Mouse (Mus musculus) CD4-positive helper T cell, adult 2 months (primary cell): Measurements from ENCODE around the gene Haus7.
"Not testable (repeated sequence)": the region's sequence is repeated elsewhere in the genome, so short reads cannot be mapped to it uniquely, and the experiment has no call there.

Experiments
- DNase-seq: peaks from one replicate; pipeline ENCODE4 v3.0.0-alpha.2; 2012; ENCODE audit warnings: low read depth, missing footprints, low spot score

The Haus7 gene

DNA sequence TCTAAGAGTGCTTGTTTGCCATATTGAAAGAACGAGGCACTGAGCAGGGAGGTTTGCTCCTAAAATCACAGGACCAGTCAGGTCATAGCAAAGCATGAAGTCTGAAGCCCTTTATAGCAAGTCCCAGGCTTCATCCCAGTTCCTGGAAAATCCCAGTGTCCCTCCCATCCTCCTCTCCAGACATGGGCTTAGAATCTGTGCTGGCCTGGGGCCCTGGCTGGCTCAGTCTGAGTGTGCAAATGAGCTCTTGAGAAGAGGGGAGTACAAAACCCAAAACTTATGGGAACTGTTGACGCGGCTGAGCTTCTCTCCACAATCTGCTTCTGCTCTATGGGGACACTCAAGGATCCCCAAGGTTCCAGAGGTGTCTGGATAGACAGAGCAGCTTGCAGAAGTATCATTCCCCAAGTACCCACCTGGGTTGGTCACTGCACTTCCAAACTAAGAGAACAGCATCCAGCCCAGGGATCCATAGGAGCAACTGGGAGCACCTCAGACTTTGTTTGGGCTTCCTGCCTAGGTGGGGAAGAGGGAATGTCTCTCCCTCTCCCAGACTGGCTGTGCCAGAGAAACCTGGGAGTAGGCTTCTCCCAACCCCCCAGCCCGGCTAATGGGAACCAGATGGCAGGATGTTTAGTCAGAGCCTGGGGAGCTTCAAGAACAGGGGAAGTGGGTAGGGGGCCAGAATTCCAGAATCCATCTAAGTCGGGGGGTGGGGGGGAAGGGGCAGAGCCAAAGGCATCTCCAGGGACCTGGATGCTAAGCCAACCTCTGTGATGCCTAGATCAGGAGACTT, 8.8 kb upstream of the Haus7 start:
- DNase-seq, result no peak

DNA sequence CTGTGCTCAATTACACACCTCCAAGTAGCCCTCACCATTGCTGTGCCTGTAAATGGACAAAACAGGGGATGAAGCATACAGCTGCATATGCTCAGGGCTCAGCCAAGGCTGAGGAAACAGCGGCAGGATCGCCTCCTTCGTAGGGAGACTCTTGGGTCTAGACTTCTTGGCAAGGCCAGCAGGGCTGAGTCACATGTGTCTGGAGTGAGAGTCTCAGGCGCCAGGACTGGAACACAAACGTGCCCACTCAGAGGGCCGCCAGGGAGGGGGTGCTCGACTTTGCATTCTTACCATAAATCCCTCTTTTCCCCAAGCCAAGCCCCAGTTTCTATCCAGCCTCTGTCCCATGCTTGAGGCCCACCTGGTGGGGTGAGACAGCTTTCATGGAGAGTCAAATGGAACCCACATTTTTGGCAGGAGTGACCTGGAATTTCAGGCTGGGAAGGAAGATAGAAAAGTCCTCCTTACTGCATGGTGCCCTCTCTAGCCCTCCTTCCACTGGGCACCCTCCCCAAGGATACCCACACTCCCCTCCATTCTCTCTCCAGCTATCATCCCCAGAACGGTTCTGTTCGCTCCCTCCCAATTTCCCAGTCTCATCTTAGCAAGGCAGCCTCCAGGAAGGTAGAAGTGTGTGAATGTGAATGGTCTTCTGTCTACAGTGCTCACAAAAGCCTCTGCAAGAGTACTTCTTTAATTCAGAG, 6.8 kb upstream of the Haus7 start:
- no peak for DNase-seq

DNA sequence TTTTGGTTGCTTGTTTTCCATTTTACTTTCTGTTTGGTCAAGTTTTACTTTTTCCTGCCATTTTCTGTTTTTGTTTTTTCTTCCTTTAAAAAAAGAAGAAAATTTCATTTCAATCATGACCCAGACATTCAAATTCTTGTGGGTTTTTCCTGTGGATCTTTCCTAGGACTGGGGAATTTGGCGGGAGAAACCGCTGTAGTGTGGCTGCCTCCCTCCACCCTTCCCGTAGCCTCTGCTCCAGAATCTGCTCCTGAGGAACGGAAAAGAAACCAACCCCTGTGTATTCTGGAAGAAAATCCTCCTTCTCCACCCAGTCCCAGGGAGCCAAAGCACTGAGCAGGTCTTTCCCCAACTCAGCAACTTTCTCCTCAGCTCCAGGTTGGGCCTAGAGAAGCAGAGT, 1.9 kb upstream of the Haus7 start:
- DNase-seq, result no peak

DNA sequence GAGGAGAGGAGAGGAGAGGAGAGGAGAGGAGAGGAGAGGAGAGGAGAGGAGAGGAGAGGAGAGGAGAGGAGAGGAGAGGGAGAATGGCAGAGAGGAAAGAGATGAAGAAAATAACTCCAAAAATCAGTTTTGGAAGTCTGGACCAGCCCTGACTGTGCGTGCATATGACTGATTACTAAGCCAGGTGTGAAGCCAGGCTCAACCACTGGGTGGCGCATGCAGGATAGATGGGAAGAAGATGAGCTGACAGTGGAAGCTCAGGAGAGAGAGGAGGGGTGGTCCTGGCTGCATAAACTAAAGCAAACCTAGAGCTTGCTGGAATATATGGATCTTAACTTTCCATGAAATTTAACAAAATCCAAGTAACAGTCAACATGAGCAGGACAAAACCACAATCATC, 6.9 kb downstream of the Haus7 start:
- peak; percentile 32 for DNase-seq

DNA sequence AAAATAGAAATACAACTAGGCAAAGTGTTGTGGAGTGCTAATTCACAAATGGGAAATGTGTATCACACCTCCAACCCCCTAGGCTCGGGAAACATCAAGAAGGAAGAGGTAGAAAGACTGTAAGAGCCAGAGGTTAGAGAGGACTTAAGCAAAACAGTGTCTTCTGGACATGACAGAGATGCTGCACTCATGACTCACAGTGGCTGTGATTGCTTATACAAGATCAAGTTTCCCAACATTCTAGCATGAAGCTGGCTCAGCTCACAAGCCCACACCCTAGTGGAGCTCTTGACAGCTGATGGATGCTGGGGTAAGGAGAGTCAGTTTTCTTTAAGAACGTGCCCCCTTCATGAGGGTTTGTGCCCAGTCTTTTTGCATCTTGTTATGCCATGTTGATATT, 17.4 kb downstream of the Haus7 start:
- DNase-seq, result no peak

DNA sequence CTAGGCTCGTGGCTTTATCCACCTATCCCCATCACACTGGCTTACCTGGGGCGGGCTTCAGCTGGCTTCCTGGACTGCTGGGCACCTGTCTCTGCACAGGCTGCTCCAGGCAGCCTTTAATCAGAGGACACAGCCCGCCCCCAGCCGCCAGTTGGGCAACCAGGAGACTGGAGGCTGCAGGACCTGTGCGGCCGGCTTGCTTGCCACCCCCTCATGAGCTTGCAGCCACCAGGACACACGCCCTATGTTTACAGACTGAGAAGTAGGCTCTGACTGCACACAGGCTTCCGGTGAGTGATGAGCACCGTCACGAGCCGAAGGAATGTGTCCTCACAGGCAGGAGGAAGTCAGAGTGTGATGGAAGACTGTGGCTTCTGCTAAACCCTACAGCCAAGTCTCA, 23.6 kb downstream of the Haus7 start, which contains the start of gene Trex2:
Gene Trex2, minus strand, starts transcription at position 93 of the 400 bp plus-strand sequence.
- DNase-seq, result no peak

DNA sequence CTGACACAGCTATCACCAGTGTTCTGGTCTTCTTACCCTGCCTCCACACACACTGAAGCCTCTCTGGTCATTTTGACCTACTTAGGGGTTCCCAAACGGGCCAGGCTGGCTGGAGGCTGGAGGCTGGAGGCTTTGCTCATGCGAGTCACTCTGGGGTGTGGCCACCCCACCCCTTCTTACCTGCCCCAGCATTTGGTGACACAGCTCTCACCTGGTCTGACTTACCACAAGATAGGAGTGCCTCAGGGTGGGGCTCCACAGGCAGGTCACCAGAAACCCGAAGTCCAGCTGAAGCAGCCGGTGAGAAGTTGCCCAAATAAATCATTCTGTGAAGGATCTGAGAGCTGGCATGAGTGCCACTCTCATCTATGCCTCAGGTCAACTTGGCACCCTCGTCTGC, 26.0 kb downstream of the Haus7 start:
- no peak for DNase-seq

DNA sequence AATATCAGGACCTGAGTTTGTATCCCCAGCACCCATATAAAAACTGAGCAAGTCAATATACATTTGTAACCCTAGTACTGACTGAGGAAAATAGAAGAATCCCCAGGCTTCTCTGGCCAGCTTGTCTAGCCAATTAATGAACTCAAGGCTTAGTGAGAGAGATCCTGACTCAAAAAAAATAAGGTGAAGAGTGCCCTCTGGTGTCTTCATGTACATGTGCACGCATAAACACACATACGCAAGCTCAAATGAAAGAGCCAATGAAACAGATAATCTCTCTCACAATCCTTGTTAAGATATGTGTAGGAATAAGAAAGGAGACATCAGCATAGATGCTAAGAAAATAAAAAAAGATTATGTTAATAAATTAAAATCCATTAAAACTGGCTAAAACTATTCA, 28.8 kb downstream of the Haus7 start:
- DNase-seq, result peak; percentile 25

DNA sequence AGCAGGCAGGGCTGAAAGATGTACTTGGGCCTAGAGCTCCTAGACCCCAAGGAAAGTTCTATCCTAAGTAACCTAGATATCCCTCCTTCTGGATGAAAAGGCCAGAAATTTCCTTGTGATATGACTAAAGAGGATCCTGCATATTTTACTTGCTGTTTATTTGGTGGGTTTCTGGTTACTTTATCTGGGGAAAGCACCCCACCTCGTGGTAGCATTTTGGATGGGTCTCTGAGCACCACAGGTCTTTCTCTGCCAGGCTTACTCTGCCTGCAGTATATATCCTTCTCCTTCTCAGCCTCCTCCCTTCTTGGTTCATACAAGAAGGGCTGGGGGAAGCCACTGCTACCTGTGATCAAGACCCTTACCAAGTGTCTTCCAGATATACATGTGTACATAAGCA, 46.1 kb downstream of the Haus7 start:
- DNase-seq, result no peak

DNA sequence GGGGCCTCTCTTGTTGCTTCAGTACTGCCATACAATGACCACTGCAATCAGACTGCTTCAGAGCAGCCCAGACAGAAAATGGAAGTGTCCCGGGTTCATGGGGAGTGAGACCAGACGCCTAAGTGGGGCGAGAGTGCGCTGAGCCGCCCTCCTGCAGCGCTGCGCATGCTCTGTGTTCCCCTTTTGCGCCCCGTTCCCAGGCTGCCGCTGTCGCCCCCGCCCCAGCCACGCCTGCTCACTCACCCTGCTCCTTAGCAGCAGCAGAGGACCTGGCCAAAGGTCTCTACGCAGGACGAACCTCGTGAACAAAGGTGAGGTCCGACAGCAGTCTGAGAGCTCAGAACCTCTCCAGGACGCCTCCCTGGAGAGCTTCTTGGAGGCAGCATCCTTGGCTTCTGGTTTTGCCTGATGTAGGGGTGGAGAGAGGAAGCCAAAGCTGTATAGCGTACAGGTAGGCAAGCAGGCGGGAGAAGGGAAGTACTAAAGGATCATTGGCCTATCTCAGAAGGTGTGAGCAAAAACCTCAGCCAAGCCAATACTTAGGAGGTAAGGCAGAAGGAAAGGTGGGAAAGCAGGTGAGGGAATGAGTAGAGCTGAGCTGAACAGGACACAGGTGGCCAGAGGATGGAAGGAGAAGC, 47.8 kb downstream of the Haus7 start, which contains the start of gene Zfp92:
Gene Zfp92, plus strand, starts transcription at position 217 of the 638 bp plus-strand sequence.
- peak; percentile 6 for DNase-seq

DNA sequence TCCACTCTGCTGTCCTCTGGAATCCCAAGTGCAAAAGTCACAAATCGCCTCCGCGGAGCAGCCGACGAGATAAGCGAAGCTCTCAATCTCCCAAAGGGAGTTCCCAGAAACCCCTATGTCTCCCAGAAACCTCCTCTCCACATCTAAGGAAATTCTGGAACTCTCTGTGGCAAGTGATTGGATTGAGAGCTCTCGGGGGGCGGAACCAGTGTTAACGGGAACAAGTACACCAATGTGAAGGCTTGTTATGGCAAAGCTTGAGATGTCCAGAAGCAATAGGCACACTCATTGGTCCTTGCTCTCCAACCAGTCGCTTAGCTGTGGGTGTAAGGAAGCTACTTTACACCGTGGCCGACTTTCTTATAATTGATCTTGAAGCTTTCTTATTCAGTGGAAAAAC, 57.2 kb downstream of the Haus7 start:
- DNase-seq, result no peak

DNA sequence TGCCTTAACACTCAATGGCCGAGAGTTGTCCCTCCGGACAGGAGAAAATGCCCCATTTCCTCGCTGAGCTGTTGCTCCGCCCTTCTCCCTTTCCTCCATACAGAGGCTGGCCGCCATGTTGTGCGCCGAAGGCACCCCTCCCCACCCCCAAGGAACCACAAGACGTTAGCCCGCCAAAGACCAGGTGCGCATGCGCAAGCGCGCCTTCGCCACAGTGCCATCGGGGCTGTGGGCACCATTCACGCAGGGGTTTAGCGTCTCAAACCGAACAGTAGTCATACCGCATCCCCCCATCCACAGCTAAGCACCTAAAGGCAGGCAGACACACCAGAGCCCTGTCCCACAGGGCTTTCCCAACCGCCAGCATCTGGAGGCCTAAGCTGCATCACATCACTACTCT, 57.9 kb downstream of the Haus7 start:
- no peak for DNase-seq

DNA sequence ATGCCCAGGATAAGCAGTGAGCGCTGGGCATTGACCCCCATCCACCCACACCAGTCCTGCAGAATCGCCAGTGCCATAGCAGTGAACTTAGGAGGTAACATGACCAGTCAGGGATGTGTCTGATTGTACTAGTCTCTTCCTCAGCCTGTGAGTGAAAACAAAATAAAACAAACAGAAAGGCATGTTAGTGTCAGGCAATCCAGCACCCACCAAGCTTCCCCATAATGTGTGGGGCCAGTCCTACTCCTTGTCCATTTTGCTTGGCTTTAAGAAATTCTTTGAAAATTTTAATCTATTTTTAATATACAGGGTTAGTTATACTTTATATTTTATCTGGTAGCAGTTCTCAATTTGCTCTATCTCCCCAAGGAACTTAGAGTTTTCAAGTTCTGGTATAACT, 60.2 kb downstream of the Haus7 start, which contains the start of gene Gm18336:
Gene Gm18336, minus strand, starts transcription at position 101 of the 400 bp plus-strand sequence.
- not testable (repeated sequence) for DNase-seq

DNA sequence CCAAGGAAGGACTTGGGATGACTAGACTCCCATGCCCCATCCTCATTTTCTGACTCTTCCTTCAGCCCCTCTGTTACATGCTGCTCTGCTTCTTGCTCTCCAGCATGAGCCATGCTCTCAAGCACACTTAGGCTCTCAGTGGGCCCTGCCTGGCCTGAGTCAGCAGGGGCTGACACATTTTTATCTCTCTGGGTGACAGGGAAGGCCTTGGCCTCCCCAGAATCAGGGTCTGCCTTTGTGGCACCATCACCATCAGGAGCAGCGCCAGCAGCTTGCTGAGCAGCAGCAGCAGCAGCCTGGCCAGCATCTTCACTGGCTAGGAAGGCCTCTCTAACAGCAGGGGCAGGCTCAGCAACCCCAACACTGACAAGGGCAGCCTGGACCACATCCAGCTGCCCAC, 62.4 kb downstream of the Haus7 start:
- no peak for DNase-seq

DNA sequence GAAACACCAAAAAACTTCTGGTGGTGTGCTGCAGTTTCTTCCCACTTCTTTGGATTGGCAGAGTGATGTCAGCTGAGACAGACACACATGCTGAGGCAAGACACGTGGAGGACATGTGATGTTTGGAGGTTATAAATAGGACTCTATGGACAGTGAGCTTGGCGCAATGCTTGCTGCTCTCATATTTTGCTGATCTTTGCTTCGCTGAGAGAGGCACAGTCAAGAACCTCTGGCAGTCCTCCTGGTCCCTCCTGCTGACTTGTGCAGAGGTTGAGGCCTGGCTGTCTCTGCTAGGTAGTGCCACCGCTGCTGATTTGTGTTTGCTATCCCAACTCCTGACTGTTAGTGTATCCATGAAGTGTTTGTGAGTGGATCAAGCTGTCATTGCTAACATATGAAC, 67.4 kb downstream of the Haus7 start:
- no peak for DNase-seq
